Mouse (Mus musculus): ENCODE results near the gene Olfr1220. TPM values are rescaled to one million over a fixed set of nuclear protein-coding genes. Genes with fewer than 3 reads are reported as not detected.

Gene Olfr1220
- polyA plus RNA-seq (2015; fragmentation: Nextera tagmentation; extraction: Ambion mirVana): not detected in 2 replicates

- Histone ChIP-seq H3K9ac (no peak within 1 kb of the TSS), H3K4me1 (replicated peaks) (no peaks in the 10 kb centered on the region), H3K36me3 (no peaks in the 10 kb centered on the region), H3K9me3 (no peaks in the 10 kb centered on the region), H3K27ac (replicated peaks) (no peak within 1 kb of the TSS), H3K27me3 (no peaks in the 10 kb centered on the region), H3K4me2 (no peak within 1 kb of the TSS), H3K4me3 (no peak within 1 kb of the TSS)
- ATAC-seq (ENCODE audit: low FRiP score, low read depth): no peak
- 82% methylated on average over 3 of the region's 3 CpGs for WGBS
Measured at GRCm38 (mm10) chr2:89106735-89107134, at the start of gene Olfr1220. Gene Olfr1220 (minus strand): TSS chr2:89106835.

- no peak for ATAC-seq (ENCODE audit: low FRiP score, low read depth)
- WGBS: 72% methylated on average over 1 of the region's 1 CpGs
- Histone ChIP-seq H3K27ac (replicated peaks) (no peak within 1 kb of the TSS), H3K4me1 (replicated peaks) (no peaks in the 10 kb centered on the region), H3K9me3 (no peaks in the 10 kb centered on the region), H3K4me3 (no peak within 1 kb of the TSS), H3K9ac (no peak within 1 kb of the TSS), H3K36me3 (no peaks in the 10 kb centered on the region), H3K27me3 (no peaks in the 10 kb centered on the region), H3K4me2 (no peak within 1 kb of the TSS)
Measured at GRCm38 (mm10) chr2:89151460-89151859, 44.8 kb upstream of the Olfr1220 start, which contains the start of gene Olfr1223. Gene Olfr1223 (minus strand): TSS chr2:89151560.

- Histone ChIP-seq H3K36me3 (no peaks in the 10 kb centered on the region), H3K9me3 (no peaks in the 10 kb centered on the region), H3K27ac (replicated peaks) (no peak within 1 kb of the TSS), H3K27me3 (no peaks in the 10 kb centered on the region), H3K4me3 (no peak within 1 kb of the TSS), H3K9ac (no peak within 1 kb of the TSS), H3K4me1 (replicated peaks) (no peaks in the 10 kb centered on the region), H3K4me2 (no peak within 1 kb of the TSS)
- no peak for ATAC-seq (ENCODE audit: low FRiP score, low read depth)
- WGBS: 84% methylated on average over 3 of the region's 3 CpGs
Measured at GRCm38 (mm10) chr2:89132954-89133353, 26.3 kb upstream of the Olfr1220 start, which contains the start of gene Olfr1222. Gene Olfr1222 (minus strand): TSS chr2:89133054.

GRCm38 (mm10) chr2:89117183-89117582, 10.5 kb upstream of the Olfr1220 start, which contains the start of gene Olfr1221:
Gene Olfr1221 (minus strand): TSS chr2:89117283.
- H3K4me1 ChIP-seq (replicated peaks): no peaks in the 10 kb centered on the region
- ATAC-seq (ENCODE audit: low FRiP score, low read depth): no peak
- H3K4me2 ChIP-seq: no peak within 1 kb of the TSS
- no peak within 1 kb of the TSS for H3K4me3 ChIP-seq
- H3K36me3 ChIP-seq: no peaks in the 10 kb centered on the region
- H3K27ac ChIP-seq (replicated peaks): no peak within 1 kb of the TSS
- no peak within 1 kb of the TSS for H3K9ac ChIP-seq
- H3K27me3 ChIP-seq: no peaks in the 10 kb centered on the region
- 87% methylated on average over 2 of the region's 2 CpGs for WGBS
- H3K9me3 ChIP-seq: no peaks in the 10 kb centered on the region

GRCm38 (mm10) chr2:89105651-89106050, 984 bp downstream of the Olfr1220 start:
- no peaks in the 10 kb centered on the region for H3K4me1 ChIP-seq (replicated peaks)
- no peaks in the 10 kb centered on the region for H3K9me3 ChIP-seq
- no peak overlapping the region for H3K4me2 ChIP-seq
- no peak overlapping the region for H3K9ac ChIP-seq
- no peaks in the 10 kb centered on the region for H3K36me3 ChIP-seq
- H3K27me3 ChIP-seq: no peaks in the 10 kb centered on the region
- ATAC-seq (ENCODE audit: low FRiP score, low read depth): no peak
- H3K27ac ChIP-seq (replicated peaks): no peak overlapping the region
- no peak overlapping the region for H3K4me3 ChIP-seq

- ATAC-seq (ENCODE audit: low FRiP score, low read depth): no peak
- no peak overlapping the region for H3K27ac ChIP-seq (replicated peaks)
- H3K9ac ChIP-seq: no peak overlapping the region
- H3K4me2 ChIP-seq: no peak overlapping the region
- H3K9me3 ChIP-seq: no peaks in the 10 kb centered on the region
- H3K36me3 ChIP-seq: no peaks in the 10 kb centered on the region
- H3K4me1 ChIP-seq (replicated peaks): no peaks in the 10 kb centered on the region
- 100% methylated on average over 1 of the region's 1 CpGs for WGBS
- H3K4me3 ChIP-seq: no peak overlapping the region
- no peaks in the 10 kb centered on the region for H3K27me3 ChIP-seq
Measured at GRCm38 (mm10) chr2:89093848-89094247, 12.8 kb downstream of the Olfr1220 start.

- Histone ChIP-seq H3K4me1 (replicated peaks) (no peaks in the 10 kb centered on the region), H3K36me3 (no peaks in the 10 kb centered on the region), H3K27ac (replicated peaks) (no peak within 1 kb of the TSS), H3K4me2 (no peak within 1 kb of the TSS), H3K4me3 (no peak within 1 kb of the TSS), H3K27me3 (no peaks in the 10 kb centered on the region), H3K9me3 (no peaks in the 10 kb centered on the region), H3K9ac (no peak within 1 kb of the TSS)
- ATAC-seq (ENCODE audit: low FRiP score, low read depth): no peak
- 75% methylated on average over 1 of the region's 1 CpGs for WGBS
Measured at GRCm38 (mm10) chr2:89083413-89083812, 23.2 kb downstream of the Olfr1220 start, which contains the start of gene Olfr1219. Gene Olfr1219 (minus strand): TSS chr2:89083513.

- Histone ChIP-seq H3K4me3 (no peak overlapping the region), H3K4me2 (no peak overlapping the region), H3K4me1 (replicated peaks) (no peaks in the 10 kb centered on the region), H3K27me3 (no peaks in the 10 kb centered on the region), H3K9ac (no peak overlapping the region), H3K36me3 (no peaks in the 10 kb centered on the region), H3K9me3 (no peaks in the 10 kb centered on the region), H3K27ac (replicated peaks) (no peak overlapping the region)
- ATAC-seq (ENCODE audit: low FRiP score, low read depth): no peak
Measured at GRCm38 (mm10) chr2:89081487-89081886, 25.1 kb downstream of the Olfr1220 start.

- Histone ChIP-seq H3K27me3 (no peaks in the 10 kb centered on the region), H3K9me3 (no peaks in the 10 kb centered on the region), H3K9ac (no peak within 1 kb of the TSS), H3K36me3 (no peaks in the 10 kb centered on the region), H3K4me3 (no peak within 1 kb of the TSS), H3K27ac (replicated peaks) (no peak within 1 kb of the TSS), H3K4me1 (replicated peaks) (no peaks in the 10 kb centered on the region), H3K4me2 (no peak within 1 kb of the TSS)
- ATAC-seq (ENCODE audit: low FRiP score, low read depth): no peak
Measured at GRCm38 (mm10) chr2:89061087-89061486, 45.5 kb downstream of the Olfr1220 start, which contains the start of gene Olfr1218. Gene Olfr1218 (minus strand): TSS chr2:89061187.

Other genes starting within 250 kb of the Olfr1220 start
- gene Olfr1206, start 243.6 kb downstream of the Olfr1220 start, polyA plus RNA-seq (2015; fragmentation: Nextera tagmentation; extraction: Ambion mirVana): not detected in 2 replicates
- gene Olfr1208, start 204.5 kb downstream of the Olfr1220 start, polyA plus RNA-seq (2015; fragmentation: Nextera tagmentation; extraction: Ambion mirVana): not detected in 2 replicates
- not detected in 2 replicates for gene Olfr1209, start 191.7 kb downstream of the Olfr1220 start, polyA plus RNA-seq (2015; fragmentation: Nextera tagmentation; extraction: Ambion mirVana)
- not detected in 2 replicates for gene Olfr1211, start 168.7 kb downstream of the Olfr1220 start, polyA plus RNA-seq (2015; fragmentation: Nextera tagmentation; extraction: Ambion mirVana)
- not detected in 2 replicates for gene Olfr1212, start 152.9 kb downstream of the Olfr1220 start, polyA plus RNA-seq (2015; fragmentation: Nextera tagmentation; extraction: Ambion mirVana)
- gene Gm13762, start 126.6 kb downstream of the Olfr1220 start, polyA plus RNA-seq (2015; fragmentation: Nextera tagmentation; extraction: Ambion mirVana): not detected in 2 replicates
- gene Olfr1214, start 114.2 kb downstream of the Olfr1220 start, polyA plus RNA-seq (2015; fragmentation: Nextera tagmentation; extraction: Ambion mirVana): not detected in 2 replicates
- gene Olfr1215, start 99.9 kb downstream of the Olfr1220 start, polyA plus RNA-seq (2015; fragmentation: Nextera tagmentation; extraction: Ambion mirVana): not detected in 2 replicates
- not detected in 2 replicates for gene Olfr1216, start 88.5 kb downstream of the Olfr1220 start, polyA plus RNA-seq (2015; fragmentation: Nextera tagmentation; extraction: Ambion mirVana)
- not detected in 2 replicates for gene Olfr1217, start 74.8 kb downstream of the Olfr1220 start, polyA plus RNA-seq (2015; fragmentation: Nextera tagmentation; extraction: Ambion mirVana)
- gene Olfr1218, start 45.6 kb downstream of the Olfr1220 start, polyA plus RNA-seq (2015; fragmentation: Nextera tagmentation; extraction: Ambion mirVana): not detected in 2 replicates
- gene Olfr1219, start 23.3 kb downstream of the Olfr1220 start, polyA plus RNA-seq (2015; fragmentation: Nextera tagmentation; extraction: Ambion mirVana): not detected in 2 replicates
- not detected in 2 replicates for gene Olfr1221, start 10.4 kb upstream of the Olfr1220 start, polyA plus RNA-seq (2015; fragmentation: Nextera tagmentation; extraction: Ambion mirVana)
- gene Olfr1222, start 26.2 kb upstream of the Olfr1220 start, polyA plus RNA-seq (2015; fragmentation: Nextera tagmentation; extraction: Ambion mirVana): not detected in 2 replicates
- gene Olfr1223, start 44.7 kb upstream of the Olfr1220 start, polyA plus RNA-seq (2015; fragmentation: Nextera tagmentation; extraction: Ambion mirVana): not detected in 2 replicates
- not detected in 2 replicates for gene Olfr1224-ps1, start 57.3 kb upstream of the Olfr1220 start, polyA plus RNA-seq (2015; fragmentation: Nextera tagmentation; extraction: Ambion mirVana)
- gene Olfr1225, start 67.8 kb upstream of the Olfr1220 start, polyA plus RNA-seq (2015; fragmentation: Nextera tagmentation; extraction: Ambion mirVana): not detected in 2 replicates
- not detected in 2 replicates for gene Olfr1226, start 93.2 kb upstream of the Olfr1220 start, polyA plus RNA-seq (2015; fragmentation: Nextera tagmentation; extraction: Ambion mirVana)
- gene Olfr1228, start 147.2 kb upstream of the Olfr1220 start, polyA plus RNA-seq (2015; fragmentation: Nextera tagmentation; extraction: Ambion mirVana): not detected in 2 replicates
- gene Olfr1229, start 181.2 kb upstream of the Olfr1220 start, polyA plus RNA-seq (2015; fragmentation: Nextera tagmentation; extraction: Ambion mirVana): not detected in 2 replicates
- gene Olfr1230, start 190.4 kb upstream of the Olfr1220 start, polyA plus RNA-seq (2015; fragmentation: Nextera tagmentation; extraction: Ambion mirVana): not detected in 2 replicates
- not detected in 2 replicates for gene Olfr1231, start 200.2 kb upstream of the Olfr1220 start, polyA plus RNA-seq (2015; fragmentation: Nextera tagmentation; extraction: Ambion mirVana)
- gene Olfr1232, start 222.8 kb upstream of the Olfr1220 start, polyA plus RNA-seq (2015; fragmentation: Nextera tagmentation; extraction: Ambion mirVana): not detected in 2 replicates
- gene Olfr1233, start 235.6 kb upstream of the Olfr1220 start, polyA plus RNA-seq (2015; fragmentation: Nextera tagmentation; extraction: Ambion mirVana): not detected in 2 replicates

Data from hindbrain, embryonic 15.5 days (tissue).